Mouse (Mus musculus): ENCODE measurements around the gene Map3k20. TPM values are rescaled to one million over a fixed set of nuclear protein-coding genes. Genes with fewer than 3 reads are reported as not detected.

Map3k20 gene
- total RNA-seq, 1 experiment, result 20.3 TPM

DNA sequence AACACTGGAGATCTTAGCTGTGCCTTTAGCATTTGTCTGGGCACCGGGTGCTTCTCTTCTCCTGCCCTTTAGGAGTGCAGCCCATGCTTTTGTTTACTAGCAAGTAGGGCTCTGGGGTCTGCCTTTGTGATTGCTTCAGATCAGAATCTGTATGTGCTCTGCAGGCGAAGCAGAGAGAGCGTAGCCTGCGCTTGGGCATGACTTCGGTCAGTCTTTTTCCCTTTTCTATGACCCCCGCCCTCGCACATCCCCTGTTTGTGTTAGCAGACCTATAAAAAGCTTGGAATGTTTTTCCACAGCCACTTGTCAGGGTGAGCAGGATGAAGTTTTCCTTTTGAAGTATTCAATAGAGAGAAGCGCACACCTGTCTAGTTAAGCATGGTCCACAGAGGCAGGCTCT lies 26.0 kb downstream of the Map3k20 start:
- TF ChIP-seq CHD2 (IDR thresholded peaks at IDR 0.05; ENCODE audit: low read depth, low read length), result no peak
- TF ChIP-seq MAFK (IDR thresholded peaks at IDR 0.05; ENCODE audit: insufficient read depth, low read depth, low read length), result no peak
- TF ChIP-seq HCFC1 (IDR thresholded peaks at IDR 0.05; ENCODE audit: borderline replicate concordance, insufficient read depth, low read length), result no peak
- TF ChIP-seq ZC3H11A (IDR thresholded peaks at IDR 0.05; ENCODE audit: borderline replicate concordance, low read depth, low read length), result no peak
- TF ChIP-seq ZNF384 (IDR thresholded peaks at IDR 0.05; ENCODE audit: low read depth, low read length), result no peak
- H3K4me1 ChIP-seq (ENCODE audit: control insufficient read depth in 2 of 2, insufficient read depth in 2 of 2, low read length in 2 of 2, poor library complexity in 1 of 2), result no peaks in the 10 kb centered on the region
- peaks cover 2% of the 10 kb centered on the region; the same call in 1 of the 2 replicates for H3K36me3 ChIP-seq (ENCODE audit: control insufficient read depth, insufficient read depth, low read length, poor library complexity, severe bottlenecking)
- H3K4me3 ChIP-seq (ENCODE audit: insufficient read depth in 1 of 2, low read depth in 1 of 2, low read length in 2 of 2, poor library complexity in 1 of 2, severe bottlenecking in 1 of 2), result no peak overlapping the region
- no peak for DNase-seq (ENCODE audit: low read depth, low spot score)
- in situ Hi-C loops (cut with MboI; ENCODE audit: low sequenced_read_pairs in 2 of 2, unreplicated experiment in 2 of 2), result no loop called here
- H3K27ac ChIP-seq (ENCODE audit: insufficient read depth, low read depth, low read length, poor library complexity, severe bottlenecking), result no peak overlapping the region
- H3K9me3 ChIP-seq (ENCODE audit: control insufficient read depth, insufficient read depth, low read depth, low read length), result no peaks in the 10 kb centered on the region
- no peak overlapping the region for H3K9ac ChIP-seq (ENCODE audit: insufficient read depth, low read depth, low read length, poor library complexity, severe bottlenecking)

DNA sequence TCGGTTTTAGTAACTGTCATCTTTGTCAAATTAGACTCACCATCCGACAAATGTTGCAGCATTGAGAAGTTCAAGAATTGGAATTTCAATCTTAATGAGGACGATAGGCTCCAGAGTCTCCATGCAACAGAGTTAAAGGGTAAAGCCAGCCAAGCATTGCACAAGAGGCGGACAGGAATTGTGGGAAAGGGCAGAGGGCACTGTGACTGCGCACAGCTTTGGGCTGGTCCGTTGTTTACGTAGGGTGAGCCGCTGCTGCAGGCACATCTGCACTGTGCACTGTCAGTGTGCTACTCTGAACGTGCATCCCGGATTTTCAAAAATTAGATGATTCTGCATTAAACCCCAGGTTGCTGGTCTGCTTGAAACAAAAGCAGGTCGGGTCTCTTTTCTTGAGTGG lies 27.9 kb downstream of the Map3k20 start:
- in situ Hi-C loops (cut with MboI; ENCODE audit: low sequenced_read_pairs in 2 of 2, unreplicated experiment in 2 of 2), result no loop called here
- TF ChIP-seq HCFC1 (IDR thresholded peaks at IDR 0.05; ENCODE audit: borderline replicate concordance, insufficient read depth, low read length) (no peak), ZC3H11A (IDR thresholded peaks at IDR 0.05; ENCODE audit: borderline replicate concordance, low read depth, low read length) (no peak), ZNF384 (IDR thresholded peaks at IDR 0.05; ENCODE audit: low read depth, low read length) (no peak), MAFK (IDR thresholded peaks at IDR 0.05; ENCODE audit: insufficient read depth, low read depth, low read length) (no peak), CHD2 (IDR thresholded peaks at IDR 0.05; ENCODE audit: low read depth, low read length) (no peak)
- H3K27ac ChIP-seq (ENCODE audit: insufficient read depth, low read depth, low read length, poor library complexity, severe bottlenecking), result no peak overlapping the region
- no peak for DNase-seq (ENCODE audit: low read depth, low spot score)
- peaks cover 2% of the 10 kb centered on the region; the same call in 1 of the 2 replicates for H3K36me3 ChIP-seq (ENCODE audit: control insufficient read depth, insufficient read depth, low read length, poor library complexity, severe bottlenecking)
- H3K9ac ChIP-seq (ENCODE audit: insufficient read depth, low read depth, low read length, poor library complexity, severe bottlenecking), result no peak overlapping the region
- no peaks in the 10 kb centered on the region for H3K9me3 ChIP-seq (ENCODE audit: control insufficient read depth, insufficient read depth, low read depth, low read length)
- no peaks in the 10 kb centered on the region for H3K4me1 ChIP-seq (ENCODE audit: control insufficient read depth in 2 of 2, insufficient read depth in 2 of 2, low read length in 2 of 2, poor library complexity in 1 of 2)
- H3K4me3 ChIP-seq (ENCODE audit: insufficient read depth in 1 of 2, low read depth in 1 of 2, low read length in 2 of 2, poor library complexity in 1 of 2, severe bottlenecking in 1 of 2), result no peak overlapping the region

DNA sequence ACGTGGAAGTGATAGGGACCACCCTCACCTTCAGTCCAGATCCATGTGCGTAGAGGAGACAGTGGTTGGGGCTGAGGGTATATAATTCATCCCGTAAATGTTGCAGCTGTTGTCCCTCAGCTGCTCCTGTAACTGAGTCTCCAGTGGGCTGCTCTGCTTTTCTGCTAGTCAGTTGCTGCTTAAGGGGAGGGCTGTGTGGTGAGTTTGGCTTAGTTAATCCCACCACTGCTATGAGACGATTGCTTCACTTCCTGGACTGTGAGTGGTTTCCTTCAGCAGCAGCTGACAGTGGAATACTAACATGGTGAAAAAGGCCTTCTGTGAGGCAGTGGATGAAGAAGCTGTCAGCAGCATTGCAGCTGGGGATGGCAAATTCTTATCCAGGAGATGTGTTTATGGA lies 33.0 kb downstream of the Map3k20 start:
- H3K9me3 ChIP-seq (ENCODE audit: control insufficient read depth, insufficient read depth, low read depth, low read length), result no peaks in the 10 kb centered on the region
- H3K4me3 ChIP-seq (ENCODE audit: insufficient read depth in 1 of 2, low read depth in 1 of 2, low read length in 2 of 2, poor library complexity in 1 of 2, severe bottlenecking in 1 of 2), result no peak overlapping the region
- no peak overlapping the region for H3K9ac ChIP-seq (ENCODE audit: insufficient read depth, low read depth, low read length, poor library complexity, severe bottlenecking)
- peaks cover under 1% of the 10 kb centered on the region; the same call in 1 of the 2 replicates for H3K36me3 ChIP-seq (ENCODE audit: control insufficient read depth, insufficient read depth, low read length, poor library complexity, severe bottlenecking)
- no peak for DNase-seq (ENCODE audit: low read depth, low spot score)
- no peaks in the 10 kb centered on the region for H3K4me1 ChIP-seq (ENCODE audit: control insufficient read depth in 2 of 2, insufficient read depth in 2 of 2, low read length in 2 of 2, poor library complexity in 1 of 2)
- in situ Hi-C loops (cut with MboI; ENCODE audit: low sequenced_read_pairs in 2 of 2, unreplicated experiment in 2 of 2), result no loop called here
- TF ChIP-seq CHD2 (IDR thresholded peaks at IDR 0.05; ENCODE audit: low read depth, low read length), result no peak
- TF ChIP-seq MAFK (IDR thresholded peaks at IDR 0.05; ENCODE audit: insufficient read depth, low read depth, low read length), result no peak
- TF ChIP-seq ZC3H11A (IDR thresholded peaks at IDR 0.05; ENCODE audit: borderline replicate concordance, low read depth, low read length), result no peak
- no peak for TF ChIP-seq HCFC1 (IDR thresholded peaks at IDR 0.05; ENCODE audit: borderline replicate concordance, insufficient read depth, low read length)
- TF ChIP-seq ZNF384 (IDR thresholded peaks at IDR 0.05; ENCODE audit: low read depth, low read length), result no peak
- H3K27ac ChIP-seq (ENCODE audit: insufficient read depth, low read depth, low read length, poor library complexity, severe bottlenecking), result no peak overlapping the region

DNA sequence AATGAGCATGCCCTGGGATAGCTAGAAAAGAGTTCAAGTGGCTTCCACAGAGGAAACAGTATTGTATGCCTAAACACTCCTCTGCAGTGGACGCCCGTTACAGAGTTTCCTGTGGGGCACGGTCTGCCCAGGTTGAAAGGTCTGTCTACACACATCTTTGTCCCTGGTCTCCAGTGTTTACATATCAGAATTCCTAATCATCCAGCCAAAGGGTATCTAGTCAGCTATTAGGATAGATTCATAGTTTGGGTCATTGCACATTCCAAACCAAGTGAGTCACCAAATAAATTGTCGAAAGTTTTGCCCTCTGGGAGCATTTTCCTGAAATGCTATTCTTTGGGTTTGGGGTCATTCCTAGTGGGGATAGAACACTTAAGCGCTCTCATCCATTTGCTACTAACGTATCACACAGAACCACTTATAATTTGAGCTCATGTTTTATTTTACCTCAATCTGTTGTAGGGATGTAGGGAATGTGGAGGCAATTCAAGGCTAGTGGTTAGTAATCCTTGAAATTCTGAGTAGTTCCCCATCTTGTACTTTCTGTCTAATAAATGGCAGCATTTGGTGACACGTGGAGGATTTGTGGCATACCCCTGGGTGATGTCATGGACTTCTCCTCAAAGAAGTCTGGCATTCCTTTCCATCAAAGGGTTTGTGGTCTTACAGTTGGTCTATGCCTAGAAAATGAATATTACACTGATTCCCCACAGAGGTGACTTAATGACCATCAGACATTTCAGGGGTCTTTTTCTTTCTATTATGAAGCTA lies 33.8 kb downstream of the Map3k20 start:
- no peaks in the 10 kb centered on the region for H3K4me1 ChIP-seq (ENCODE audit: control insufficient read depth in 2 of 2, insufficient read depth in 2 of 2, low read length in 2 of 2, poor library complexity in 1 of 2)
- in situ Hi-C loops (cut with MboI; ENCODE audit: low sequenced_read_pairs in 2 of 2, unreplicated experiment in 2 of 2), result no loop called here
- DNase-seq (ENCODE audit: low read depth, low spot score), result no peak
- TF ChIP-seq ZNF384 (IDR thresholded peaks at IDR 0.05; ENCODE audit: low read depth, low read length), result no peak
- no peak for TF ChIP-seq HCFC1 (IDR thresholded peaks at IDR 0.05; ENCODE audit: borderline replicate concordance, insufficient read depth, low read length)
- TF ChIP-seq ZC3H11A (IDR thresholded peaks at IDR 0.05; ENCODE audit: borderline replicate concordance, low read depth, low read length), result no peak
- TF ChIP-seq CHD2 (IDR thresholded peaks at IDR 0.05; ENCODE audit: low read depth, low read length), result no peak
- H3K4me3 ChIP-seq (ENCODE audit: insufficient read depth in 1 of 2, low read depth in 1 of 2, low read length in 2 of 2, poor library complexity in 1 of 2, severe bottlenecking in 1 of 2), result no peak overlapping the region
- H3K9ac ChIP-seq (ENCODE audit: insufficient read depth, low read depth, low read length, poor library complexity, severe bottlenecking), result no peak overlapping the region
- H3K36me3 ChIP-seq (ENCODE audit: control insufficient read depth, insufficient read depth, low read length, poor library complexity, severe bottlenecking), result no peaks in the 10 kb centered on the region
- H3K27ac ChIP-seq (ENCODE audit: insufficient read depth, low read depth, low read length, poor library complexity, severe bottlenecking), result no peak overlapping the region
- no peaks in the 10 kb centered on the region for H3K9me3 ChIP-seq (ENCODE audit: control insufficient read depth, insufficient read depth, low read depth, low read length)

Data from ES-E14 (cell line).